Mouse (Mus musculus): ENCODE results near the gene Usp53.

Usp53 gene

GRCm38 (mm10) chr3:122984249-122985182 lies at the start of gene Usp53:
Usp53 (minus strand) TSS chr3:122984510.
- no peak for DNase-seq (ENCODE audit: extremely low spot score, low read depth, low spot score)

- no peak for DNase-seq (ENCODE audit: extremely low spot score, low read depth, low spot score)
These were observed 49.5 kb upstream of the Usp53 start for GRCm38 (mm10) chr3:123033804-123034203.

GRCm38 (mm10) chr3:123025634-123026033 lies 41.3 kb upstream of the Usp53 start:
- no peak for DNase-seq (ENCODE audit: extremely low spot score, low read depth, low spot score)

- no peak for DNase-seq (ENCODE audit: extremely low spot score, low read depth, low spot score)
These were observed 40.4 kb upstream of the Usp53 start for GRCm38 (mm10) chr3:123024496-123025234.

- DNase-seq (ENCODE audit: extremely low spot score, low read depth, low spot score) = no peak
These were observed 34.5 kb upstream of the Usp53 start for GRCm38 (mm10) chr3:123018792-123019191.

- no peak for DNase-seq (ENCODE audit: extremely low spot score, low read depth, low spot score)
These were observed 29.2 kb upstream of the Usp53 start for GRCm38 (mm10) chr3:123013476-123013875.

- no peak for DNase-seq (ENCODE audit: extremely low spot score, low read depth, low spot score)
These were observed 25.1 kb upstream of the Usp53 start for GRCm38 (mm10) chr3:123009417-123009816.

- no peak for DNase-seq (ENCODE audit: extremely low spot score, low read depth, low spot score)
These were observed 23.1 kb upstream of the Usp53 start for GRCm38 (mm10) chr3:123007386-123007785.

- no peak for DNase-seq (ENCODE audit: extremely low spot score, low read depth, low spot score)
These were observed 16.7 kb upstream of the Usp53 start for GRCm38 (mm10) chr3:123001053-123001452.

- DNase-seq (ENCODE audit: extremely low spot score, low read depth, low spot score) = no peak
These were observed 14.2 kb upstream of the Usp53 start for GRCm38 (mm10) chr3:122998511-122998910.

- no peak for DNase-seq (ENCODE audit: extremely low spot score, low read depth, low spot score)
These were observed 12.7 kb upstream of the Usp53 start for GRCm38 (mm10) chr3:122996968-122997367.

- DNase-seq (ENCODE audit: extremely low spot score, low read depth, low spot score) = no peak
These were observed 2.6 kb upstream of the Usp53 start for GRCm38 (mm10) chr3:122986906-122987305.

GRCm38 (mm10) chr3:122986386-122986785 lies 2.1 kb upstream of the Usp53 start:
- no peak for DNase-seq (ENCODE audit: extremely low spot score, low read depth, low spot score)

GRCm38 (mm10) chr3:122985183-122985944 lies 1.1 kb upstream of the Usp53 start:
- DNase-seq (ENCODE audit: extremely low spot score, low read depth, low spot score) = no peak

GRCm38 (mm10) chr3:122983849-122984248 lies 461 bp downstream of the Usp53 start:
- DNase-seq (ENCODE audit: extremely low spot score, low read depth, low spot score) = no peak

GRCm38 (mm10) chr3:122975964-122976363 lies 8.3 kb downstream of the Usp53 start:
- DNase-seq (ENCODE audit: extremely low spot score, low read depth, low spot score) = no peak

GRCm38 (mm10) chr3:122975363-122975762 lies 8.9 kb downstream of the Usp53 start:
- DNase-seq (ENCODE audit: extremely low spot score, low read depth, low spot score) = no peak

GRCm38 (mm10) chr3:122974833-122975232 lies 9.5 kb downstream of the Usp53 start:
- no peak for DNase-seq (ENCODE audit: extremely low spot score, low read depth, low spot score)

- DNase-seq (ENCODE audit: extremely low spot score, low read depth, low spot score) = no peak
These were observed 12.0 kb downstream of the Usp53 start for GRCm38 (mm10) chr3:122972126-122972822.

- no peak for DNase-seq (ENCODE audit: extremely low spot score, low read depth, low spot score)
These were observed 15.9 kb downstream of the Usp53 start for GRCm38 (mm10) chr3:122968391-122968790.

GRCm38 (mm10) chr3:122964301-122964700 lies 20.0 kb downstream of the Usp53 start:
- no peak for DNase-seq (ENCODE audit: extremely low spot score, low read depth, low spot score)

All from hindlimb bud, embryonic 11.5 days (tissue).